Mouse (Mus musculus) heart, adult 18-20 months (tissue): ENCODE measurements around the gene Phf1. TPM values are rescaled to one million over a fixed set of nuclear protein-coding genes. Genes with fewer than 3 reads are reported as not detected.

Experiments used
- DNase-seq, 2 experiments: peaks; one replicate each; pipeline ENCODE4 v3.0.0; 2021 to 2022; ENCODE audit warnings: mixed read lengths in 1 of 2
- microRNA-seq, 2 experiments: library from miRNA; unstranded; fragments of <30 nt; microRNA quantifications; one replicate each; pipeline ENCODE4 v1.2.0; 2022
- total RNA-seq, 2 experiments: library from RNA; stranded (reverse); gene quantifications; 2 replicates each; pipeline ENCODE4 v1.2.3; 2021

Gene Phf1
- total RNA-seq, 2 experiments from 2014 or later = 15.3 to 16.5 TPM

DNA sequence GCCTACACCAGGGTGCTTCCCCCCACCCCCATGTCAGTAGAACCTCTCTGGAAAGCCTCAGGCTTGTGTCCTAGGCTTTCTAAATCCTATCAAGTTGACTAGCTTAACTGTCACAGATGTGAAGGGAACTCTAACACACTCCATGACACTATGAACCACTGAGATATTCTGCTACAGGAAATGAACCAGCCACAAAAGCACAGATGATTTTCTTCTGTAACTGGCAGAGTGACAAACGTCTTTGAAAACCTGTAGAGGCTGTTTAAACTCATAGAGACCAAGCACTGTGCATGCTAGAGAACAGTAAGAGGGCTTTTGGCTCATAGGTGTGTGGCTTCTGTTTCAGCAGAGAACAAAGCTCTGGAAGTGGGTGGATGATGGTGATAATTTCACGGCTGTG is 48.2 kb downstream of the Phf1 start:
- DNase-seq = no peak

DNA sequence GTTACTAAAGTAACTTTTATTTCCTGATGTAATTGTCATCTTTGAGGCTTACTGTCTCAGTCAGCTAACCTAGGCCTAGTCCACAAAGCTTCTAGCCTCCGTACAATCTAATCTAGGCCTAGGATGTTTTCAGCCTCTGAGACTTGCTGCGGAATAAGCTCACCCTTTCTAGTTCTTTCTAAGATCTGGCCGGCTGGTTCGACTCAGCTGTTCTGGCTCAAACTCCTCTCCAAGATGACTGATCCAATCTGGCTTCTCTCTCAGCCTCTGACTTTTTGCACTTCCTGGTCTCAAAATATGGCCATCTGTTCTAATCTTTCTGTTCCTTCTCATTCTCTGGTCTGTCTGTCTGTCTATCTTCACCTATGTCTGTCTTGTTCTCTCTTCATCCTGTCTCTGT is 50.5 kb downstream of the Phf1 start:
- peak; percentile 35 to 53 for DNase-seq

DNA sequence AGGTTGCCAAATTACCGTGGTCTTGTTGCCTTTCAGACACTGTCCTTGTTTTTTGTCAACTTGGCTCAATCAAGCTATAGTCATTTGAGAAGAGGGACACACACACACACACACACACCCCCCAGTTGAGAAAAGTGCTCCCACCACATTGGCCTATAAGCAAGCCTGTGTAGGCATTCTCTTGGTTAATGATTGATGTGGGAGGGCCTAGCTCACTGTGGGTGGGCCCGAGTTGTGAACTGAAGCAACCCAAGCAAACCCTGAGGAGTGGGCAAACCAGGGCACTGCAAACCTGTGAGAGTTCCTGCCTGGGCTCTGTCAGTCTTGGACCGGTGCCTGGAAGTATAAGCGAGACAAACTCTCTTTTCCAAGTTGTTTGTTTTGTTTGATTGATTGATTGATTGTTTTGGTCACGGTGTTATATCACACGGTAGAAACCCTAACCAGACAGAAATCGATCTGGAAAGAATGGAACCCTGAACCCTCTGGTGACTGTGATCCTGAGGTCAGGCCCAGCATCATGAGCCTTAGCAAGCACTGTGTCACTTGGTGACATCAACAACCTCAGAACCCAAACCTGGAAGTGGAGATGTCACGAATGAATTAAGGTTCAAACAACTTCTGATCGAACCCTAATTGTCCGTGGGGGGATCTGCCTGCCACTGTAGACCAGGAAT is 52.8 kb downstream of the Phf1 start:
- no peak for DNase-seq

Small RNA genes lying within 50 kb of the gene (microRNA-seq; reads per million reads assigned to microRNA genes)
- gene Gm27775 (0 reads per million in 2 experiments), gene Mir3083 (0.76 to 1.1 reads per million in 2 experiments), gene Mir6968 (0.76 to 3.0 reads per million in 2 experiments)

Other genes with a start within 250 kb of the Phf1 start
- 10 to 100 TPM; 64.6 to 75.1 TPM for gene Crebrf, start 217.4 kb upstream of the Phf1 start, total RNA-seq
- gene Bnip1, start 152.0 kb upstream of the Phf1 start, total RNA-seq = 10 to 100 TPM; 28.5 to 30.0 TPM
- 10 to 100 TPM; 75.6 to 79.8 TPM for gene Nkx2-5, start 88.0 kb upstream of the Phf1 start, total RNA-seq
- 1 to 10 TPM in 1 of 2 experiments, under 1 TPM in 1; 0.37 to 1.1 TPM for gene Kifc5b, start 16.0 kb upstream of the Phf1 start, total RNA-seq
- 100 to 1,000 TPM in 1 of 2 experiments, 10 to 100 TPM in 1; 93.2 to 100 TPM for gene Cuta, start 6.5 kb downstream of the Phf1 start, total RNA-seq
- gene Syngap1, start 8.2 kb downstream of the Phf1 start, total RNA-seq = 1 to 10 TPM; 3.6 to 5.5 TPM
- gene Zbtb9, start 40.1 kb downstream of the Phf1 start, total RNA-seq = 1 to 10 TPM; 2.6 to 3.7 TPM
- gene Bak1, start 96.0 kb downstream of the Phf1 start, total RNA-seq = 10 to 100 TPM; 14.9 to 16.4 TPM
- 1 to 10 TPM; 4.1 to 5.8 TPM for gene Itpr3, start 124.3 kb downstream of the Phf1 start, total RNA-seq
- gene Uqcc2, start 200.9 kb downstream of the Phf1 start, total RNA-seq = 100 to 1,000 TPM; 307 to 322 TPM
- gene Ip6k3, start 234.7 kb downstream of the Phf1 start, total RNA-seq = 1 to 10 TPM; 4.3 to 8.0 TPM